Mouse (Mus musculus) heart, embryonic 15.5 days (tissue): ENCODE data around the gene Srgap3. TPM values are rescaled to one million over a fixed set of nuclear protein-coding genes. Genes with fewer than 3 reads are reported as not detected.

Experiments used
- ATAC-seq: fragments of 200-750 bp; cut with Nextera tagmentation; replicated peaks from 2 replicates; pipeline ENCODE4 v1.8.0; 2017; ENCODE audit warnings: low read depth, moderate TSS enrichment; ENCODE audit not compliant: insufficient number of reproducible peaks, insufficient read depth, low FRiP score
- H3K27ac ChIP-seq: fragments of 300-500 bp; sonication (generic); 2 replicates; pipeline ENCODE4 v1.5.1; 2015; ENCODE audit warnings: mild to moderate bottlenecking, inconsistent platforms
- H3K27me3 ChIP-seq: fragments of 300-500 bp; sonication (generic); 2 replicates; pipeline ENCODE4 v1.6.1; 2015; ENCODE audit warnings: inconsistent platforms
- H3K36me3 ChIP-seq: fragments of 300-500 bp; sonication (generic); 2 replicates; pipeline ENCODE4 v1.6.1; 2015; ENCODE audit warnings: mild to moderate bottlenecking, inconsistent platforms
- H3K4me1 ChIP-seq: fragments of 300-500 bp; sonication (generic); replicated peaks from 2 replicates; pipeline ENCODE4 v1.6.1; 2015; ENCODE audit warnings: inconsistent platforms
- H3K4me2 ChIP-seq: fragments of 300-500 bp; sonication (generic); 2 replicates; pipeline ENCODE4 v1.6.1; 2015; ENCODE audit warnings: inconsistent platforms, mild to moderate bottlenecking, moderate library complexity
- H3K4me3 ChIP-seq: fragments of 300-500 bp; sonication (generic); 2 replicates; pipeline ENCODE4 v1.5.1; 2015; ENCODE audit warnings: mild to moderate bottlenecking, inconsistent platforms
- H3K9ac ChIP-seq: fragments of 300-500 bp; sonication (generic); 2 replicates; pipeline ENCODE4 v1.6.1; 2015; ENCODE audit warnings: mild to moderate bottlenecking, inconsistent platforms
- H3K9me3 ChIP-seq: fragments of 300-500 bp; sonication (generic); replicated peaks from 2 replicates; pipeline ENCODE4 v1.6.1; 2016; ENCODE audit warnings: inconsistent platforms
- WGBS: fragments of 180-500 bp; shearing (Covaris S2); methylation state at CpG from one replicate; pipeline ENCODE4 v1.1.7; 2015; ENCODE audit warnings: mixed read lengths; 5-methylcytosine and 5-hydroxymethylcytosine counted together
- polyA plus RNA-seq: library from polyadenylated mRNA; unstranded; fragments of >200 nt; fragmentation: Nextera tagmentation; extraction: Ambion mirVana; gene quantifications from 2 replicates; pipeline ENCODE4 v1.2.1, GENCODE M21; 2015

Srgap3 gene
- polyA plus RNA-seq, 1 experiment from 2014 or later, result 1.0 TPM

DNA sequence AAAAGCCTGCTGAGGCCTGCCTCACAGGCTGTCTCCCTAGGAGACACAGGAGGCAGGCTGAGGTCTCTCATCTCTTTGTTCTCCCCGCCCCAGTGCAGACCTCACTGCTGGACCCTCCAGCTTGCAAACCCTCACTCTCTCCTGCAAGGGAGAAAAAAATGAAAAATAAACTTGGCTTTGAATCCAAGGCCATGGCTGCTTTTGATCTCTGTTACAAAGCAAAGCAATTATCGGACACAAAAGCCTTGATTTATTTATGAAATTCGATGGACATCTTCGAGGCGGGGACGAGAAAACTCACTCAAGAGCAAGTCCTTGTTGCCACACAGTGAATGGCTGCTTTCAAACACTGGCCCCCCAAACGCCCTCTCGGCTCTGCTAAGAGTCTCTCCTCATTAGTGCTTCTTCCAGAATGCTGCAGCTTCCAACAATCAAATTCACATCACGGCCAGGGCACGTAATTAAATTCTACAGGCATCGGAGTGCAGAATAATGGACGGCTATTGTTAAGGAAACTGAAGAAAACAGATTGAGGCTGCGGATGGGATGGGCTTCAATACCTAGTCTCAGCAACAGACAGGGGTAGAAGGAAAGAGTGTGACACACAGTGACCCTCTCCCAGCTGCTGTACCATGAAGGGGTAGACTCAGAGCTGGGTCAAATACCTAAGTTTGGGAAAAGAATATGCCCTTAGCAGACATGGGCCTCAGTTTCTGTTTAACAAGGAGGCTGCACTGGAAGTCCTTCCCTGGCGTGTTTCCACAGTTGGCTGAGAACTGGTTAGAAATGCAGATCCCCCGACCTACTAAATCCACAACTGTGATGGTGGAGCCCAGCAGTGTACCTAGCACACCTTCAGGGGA lies 137.2 kb downstream of the Srgap3 start:
- no peak for ATAC-seq
- H3K27ac ChIP-seq, result no peak overlapping the region
- no peaks in the 10 kb centered on the region for H3K9me3 ChIP-seq
- H3K9ac ChIP-seq, result no peak overlapping the region
- 76% methylated on average over 15 of the region's 15 CpGs for WGBS
- no peaks in the 10 kb centered on the region for H3K4me1 ChIP-seq
- H3K36me3 ChIP-seq, result no peaks in the 10 kb centered on the region
- H3K4me3 ChIP-seq, result no peak overlapping the region
- H3K27me3 ChIP-seq, result no peaks in the 10 kb centered on the region
- H3K4me2 ChIP-seq, result no peak overlapping the region

DNA sequence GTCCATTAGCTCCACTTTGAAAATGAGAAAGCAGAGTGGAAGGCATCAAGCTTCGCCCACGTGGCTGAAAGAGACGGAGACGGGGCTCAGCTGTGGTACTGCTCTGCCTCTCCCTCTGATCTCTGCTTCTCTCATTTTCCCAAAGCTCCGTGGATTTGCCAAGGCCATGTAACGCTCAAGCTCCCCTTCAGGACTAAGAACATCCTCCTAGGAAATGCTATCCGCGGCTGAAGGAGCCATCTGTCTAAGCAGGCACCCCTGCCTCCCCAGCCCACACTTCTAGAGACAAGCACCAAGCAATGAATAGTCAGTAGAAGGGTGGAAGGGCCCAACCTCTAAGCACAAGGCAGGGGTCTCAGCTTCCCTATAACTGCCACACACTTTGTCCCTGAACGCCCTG lies 138.3 kb downstream of the Srgap3 start:
- no peak overlapping the region for H3K4me2 ChIP-seq
- no peaks in the 10 kb centered on the region for H3K27me3 ChIP-seq
- no peaks in the 10 kb centered on the region for H3K4me1 ChIP-seq
- whole genome bisulfite sequencing, result 79% methylated on average over 9 of the region's 9 CpGs
- no peak overlapping the region for H3K27ac ChIP-seq
- H3K9ac ChIP-seq, result no peak overlapping the region
- H3K9me3 ChIP-seq, result no peaks in the 10 kb centered on the region
- H3K4me3 ChIP-seq, result no peak overlapping the region
- no peak for ATAC-seq
- no peaks in the 10 kb centered on the region for H3K36me3 ChIP-seq

DNA sequence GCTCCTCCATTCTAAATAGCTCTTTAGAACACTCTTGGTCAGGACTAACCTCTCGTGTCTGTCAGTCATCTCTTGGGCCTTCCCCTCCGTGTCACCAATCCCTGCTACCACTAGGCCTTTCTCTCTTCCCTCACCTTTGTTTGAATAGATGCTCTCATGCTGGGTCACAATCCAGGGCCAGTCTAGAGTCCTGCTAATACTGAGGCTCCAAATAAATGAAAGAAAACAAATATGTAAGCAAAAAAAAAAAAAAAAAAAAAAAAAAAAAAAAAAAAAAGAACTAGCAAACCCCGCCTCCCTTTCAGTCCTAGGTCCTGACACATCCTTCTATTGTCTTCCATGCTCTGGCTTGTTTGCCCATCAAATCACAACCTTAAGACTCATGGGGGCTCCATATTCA lies 145.1 kb downstream of the Srgap3 start:
- Histone ChIP-seq H3K4me3 (no peak overlapping the region), H3K27me3 (no peaks in the 10 kb centered on the region), H3K4me2 (no peak overlapping the region), H3K9me3 (no peaks in the 10 kb centered on the region), H3K4me1 (no peaks in the 10 kb centered on the region), H3K9ac (no peak overlapping the region), H3K36me3 (no peaks in the 10 kb centered on the region), H3K27ac (no peak overlapping the region)
- 77% methylated on average over 3 of the region's 3 CpGs for WGBS
- no peak for ATAC-seq

DNA sequence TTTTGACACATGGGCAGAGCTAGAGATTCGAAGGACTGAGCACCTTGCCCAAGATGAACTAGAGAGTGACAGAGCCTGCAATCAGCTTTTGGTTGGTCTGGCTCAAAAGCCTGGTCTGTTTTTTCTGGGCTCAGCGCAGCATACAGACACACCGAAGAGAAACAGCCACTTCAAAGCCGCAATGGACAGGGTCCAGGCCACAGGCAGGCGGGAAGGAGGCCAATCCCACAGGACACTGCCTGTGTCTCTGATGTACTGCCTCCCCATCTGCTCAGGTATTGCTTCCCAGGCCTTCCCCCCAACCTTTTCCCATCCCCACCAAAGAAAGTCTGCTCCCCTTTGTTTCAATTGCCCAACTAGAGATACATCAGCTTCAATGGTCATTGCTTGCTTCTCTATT lies 148.7 kb downstream of the Srgap3 start:
- ATAC-seq, result no peak
- Histone ChIP-seq H3K4me1 (no peaks in the 10 kb centered on the region), H3K9ac (no peak overlapping the region), H3K4me3 (no peak overlapping the region), H3K27ac (no peak overlapping the region), H3K27me3 (no peaks in the 10 kb centered on the region), H3K4me2 (no peak overlapping the region), H3K9me3 (no peaks in the 10 kb centered on the region), H3K36me3 (no peaks in the 10 kb centered on the region)
- 75% methylated on average over 5 of the region's 5 CpGs for WGBS

DNA sequence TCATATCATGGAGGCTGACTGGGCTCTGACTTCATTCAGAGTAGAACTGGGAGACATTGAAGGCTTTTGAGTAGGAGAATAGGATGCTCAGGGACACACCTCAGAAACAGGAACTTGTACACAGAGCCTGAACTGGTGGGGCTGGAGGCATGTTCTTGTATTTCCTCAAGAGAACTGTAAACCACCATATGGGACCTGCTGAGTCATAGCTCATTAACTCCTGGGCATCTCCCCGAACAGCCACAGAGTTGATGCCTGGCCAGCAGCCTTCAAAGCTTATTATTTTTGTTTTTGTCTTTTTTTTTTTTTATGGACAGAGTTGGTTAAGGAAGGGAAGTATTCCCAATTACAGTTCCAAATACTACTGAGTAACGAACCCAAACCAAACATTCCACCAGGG lies 150.5 kb downstream of the Srgap3 start:
- Histone ChIP-seq H3K27ac (no peak overlapping the region), H3K4me1 (no peaks in the 10 kb centered on the region), H3K4me2 (no peak overlapping the region), H3K36me3 (no peaks in the 10 kb centered on the region), H3K4me3 (no peak overlapping the region), H3K27me3 (no peaks in the 10 kb centered on the region), H3K9me3 (no peaks in the 10 kb centered on the region), H3K9ac (no peak overlapping the region)
- WGBS, result 68% methylated on average over 2 of the region's 2 CpGs
- ATAC-seq, result no peak

DNA sequence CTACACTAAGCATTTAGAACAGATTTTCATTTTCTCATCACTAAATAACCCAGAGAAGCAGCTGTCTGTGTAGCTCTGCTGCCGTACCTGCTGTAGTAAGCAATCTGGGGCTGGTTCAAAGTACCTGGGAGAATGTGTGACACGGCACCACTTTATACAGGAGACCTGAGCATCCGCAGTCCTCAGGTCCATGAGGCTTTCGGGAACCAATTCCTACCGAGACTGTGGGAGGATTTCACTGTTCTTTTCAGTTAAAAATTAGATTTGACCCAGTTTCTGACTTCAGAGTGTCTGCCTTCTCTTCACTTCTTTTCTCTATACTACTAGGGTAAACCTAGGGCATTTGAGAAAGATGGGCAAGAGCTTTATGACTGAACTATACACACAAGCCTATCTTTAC lies 153.2 kb downstream of the Srgap3 start:
- no peaks in the 10 kb centered on the region for H3K36me3 ChIP-seq
- WGBS, result 88% methylated on average over 5 of the region's 5 CpGs
- H3K27me3 ChIP-seq, result no peaks in the 10 kb centered on the region
- no peak for ATAC-seq
- no peak overlapping the region for H3K4me3 ChIP-seq
- H3K9me3 ChIP-seq, result no peaks in the 10 kb centered on the region
- H3K4me1 ChIP-seq, result no peaks in the 10 kb centered on the region
- H3K9ac ChIP-seq, result no peak overlapping the region
- H3K4me2 ChIP-seq, result no peak overlapping the region
- no peak overlapping the region for H3K27ac ChIP-seq

DNA sequence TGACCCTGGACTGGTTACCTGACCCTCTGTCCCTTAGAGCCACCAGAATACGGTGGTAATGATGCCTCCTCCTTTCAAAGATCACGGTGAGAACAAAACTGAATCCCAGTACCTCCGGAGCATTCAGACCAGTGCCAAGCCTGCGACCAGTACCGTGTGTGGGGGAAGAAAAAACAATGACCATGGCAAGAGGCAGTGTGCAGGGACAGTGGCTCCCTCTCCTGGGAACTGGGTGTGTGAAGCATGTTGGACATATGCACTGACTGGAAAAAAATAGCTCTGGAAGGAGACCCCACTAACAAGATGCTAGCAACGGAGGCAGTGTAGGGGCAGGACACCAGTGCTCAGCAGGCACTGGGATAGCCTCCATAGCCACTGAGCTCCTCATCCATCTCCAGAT lies 157.2 kb downstream of the Srgap3 start:
- H3K4me2 ChIP-seq, result no peak overlapping the region
- no peak overlapping the region for H3K4me3 ChIP-seq
- no peak for ATAC-seq
- H3K9me3 ChIP-seq, result no peaks in the 10 kb centered on the region
- no peaks in the 10 kb centered on the region for H3K4me1 ChIP-seq
- H3K27ac ChIP-seq, result no peak overlapping the region
- no peaks in the 10 kb centered on the region for H3K27me3 ChIP-seq
- no peaks in the 10 kb centered on the region for H3K36me3 ChIP-seq
- no peak overlapping the region for H3K9ac ChIP-seq
- WGBS, result 74% methylated on average over 6 of the region's 6 CpGs

DNA sequence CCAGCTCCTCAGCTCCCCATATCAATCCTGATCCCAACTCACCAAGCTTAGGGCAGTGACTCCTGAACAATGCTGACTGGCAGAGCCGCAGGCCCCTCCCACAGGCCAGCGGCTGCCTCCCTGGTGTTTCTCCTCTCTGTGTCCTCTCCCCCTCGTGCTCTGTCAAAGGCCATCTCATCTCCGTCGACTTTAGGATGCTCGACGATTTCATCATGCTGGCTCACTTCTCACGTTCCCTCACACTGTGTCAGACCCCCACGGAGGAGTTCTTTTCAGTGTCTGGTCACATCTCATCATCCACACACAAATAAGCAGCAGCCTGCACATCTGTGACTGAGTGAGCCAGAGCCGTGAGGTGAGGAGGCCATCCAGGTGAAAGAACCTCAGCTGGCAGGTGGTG lies 158.4 kb downstream of the Srgap3 start:
- WGBS, result 26% methylated on average over 10 of the region's 10 CpGs
- ATAC-seq, result no peak
- Histone ChIP-seq H3K27ac (no peak overlapping the region), H3K36me3 (no peaks in the 10 kb centered on the region), H3K9ac (no peak overlapping the region), H3K4me1 (no peaks in the 10 kb centered on the region), H3K4me3 (no peak overlapping the region), H3K27me3 (no peaks in the 10 kb centered on the region), H3K9me3 (no peaks in the 10 kb centered on the region), H3K4me2 (no peak overlapping the region)

DNA sequence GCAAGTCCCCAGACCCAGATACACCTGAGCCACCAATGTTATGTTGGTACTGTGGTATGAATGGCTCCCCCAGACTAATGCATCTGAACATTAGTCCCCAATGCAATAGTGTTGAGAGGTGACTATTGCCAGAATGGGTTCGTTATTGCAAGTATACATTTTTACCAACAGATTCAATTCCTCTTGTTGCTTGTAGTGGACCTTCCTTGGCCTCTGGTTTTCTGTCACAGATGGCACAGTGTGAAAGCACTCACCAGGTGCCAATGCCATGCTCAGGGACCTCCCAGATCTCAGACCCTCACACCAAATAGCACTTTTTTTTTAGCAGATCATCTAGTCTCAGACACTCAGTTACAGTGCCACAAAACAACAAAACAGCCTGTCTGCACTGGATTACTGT lies 158.9 kb downstream of the Srgap3 start:
- ATAC-seq, result no peak
- no peak overlapping the region for H3K27ac ChIP-seq
- 52% methylated on average over 1 of the region's 1 CpGs for WGBS
- H3K4me3 ChIP-seq, result no peak overlapping the region
- H3K27me3 ChIP-seq, result no peaks in the 10 kb centered on the region
- H3K9ac ChIP-seq, result no peak overlapping the region
- H3K4me2 ChIP-seq, result no peak overlapping the region
- no peaks in the 10 kb centered on the region for H3K36me3 ChIP-seq
- no peaks in the 10 kb centered on the region for H3K4me1 ChIP-seq
- H3K9me3 ChIP-seq, result no peaks in the 10 kb centered on the region

DNA sequence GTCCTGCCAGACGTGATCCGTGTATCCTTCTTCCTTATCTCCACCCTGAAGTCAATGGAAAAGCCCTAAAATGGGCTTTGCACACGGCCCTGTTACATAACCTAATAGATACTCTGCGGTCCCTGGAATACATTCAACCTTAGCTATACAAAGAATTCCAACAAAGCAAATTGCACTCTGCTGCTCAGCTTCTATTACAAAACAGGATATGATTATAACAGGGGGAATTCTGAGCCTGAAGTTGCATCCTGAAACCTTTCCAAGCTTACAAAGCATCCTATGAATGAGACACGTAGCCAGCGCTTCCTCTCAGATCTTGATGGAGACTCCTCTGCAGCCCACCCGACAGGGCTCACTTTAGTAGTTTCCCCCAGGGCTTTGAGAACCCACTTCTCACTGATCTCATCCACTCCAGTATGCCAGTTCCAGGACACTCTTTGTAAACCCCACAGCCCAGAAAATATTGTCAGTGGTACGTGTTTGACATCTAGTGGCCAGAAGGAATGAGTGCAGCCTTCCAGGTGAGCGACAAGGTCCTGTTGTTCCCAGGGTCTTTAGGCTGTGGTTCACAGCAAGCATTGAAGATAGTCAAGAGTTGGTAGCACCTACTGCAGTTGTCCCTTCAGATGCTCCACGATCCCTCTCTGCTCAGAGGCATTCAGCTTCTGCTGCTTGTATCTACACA lies 165.5 kb downstream of the Srgap3 start:
- Histone ChIP-seq H3K4me3 (no peak overlapping the region), H3K4me1 (no peaks in the 10 kb centered on the region), H3K36me3 (no peaks in the 10 kb centered on the region), H3K9me3 (no peaks in the 10 kb centered on the region), H3K9ac (no peak overlapping the region), H3K4me2 (no peak overlapping the region), H3K27ac (no peak overlapping the region), H3K27me3 (no peaks in the 10 kb centered on the region)
- no peak for ATAC-seq
- 70% methylated on average over 10 of the region's 10 CpGs for WGBS

DNA sequence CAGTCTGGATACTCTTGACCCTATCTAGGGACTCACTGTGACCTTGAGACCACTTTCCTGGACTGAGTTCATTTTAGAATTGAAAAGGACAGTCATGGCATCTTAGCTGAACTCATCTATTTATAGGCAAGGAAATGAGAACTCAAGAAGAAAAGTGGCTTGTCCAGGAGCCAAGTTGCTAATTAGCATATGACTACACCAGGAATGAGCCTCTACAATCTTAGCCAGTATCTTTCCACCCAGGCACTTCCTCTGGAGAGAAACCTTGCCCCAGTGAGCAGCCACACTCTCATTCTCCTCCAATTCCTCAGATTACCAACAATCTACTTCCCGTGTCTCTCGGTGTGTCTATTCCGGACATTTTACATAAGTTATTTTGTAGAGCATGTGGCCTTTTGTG lies 168.9 kb downstream of the Srgap3 start:
- H3K27ac ChIP-seq, result no peak overlapping the region

DNA sequence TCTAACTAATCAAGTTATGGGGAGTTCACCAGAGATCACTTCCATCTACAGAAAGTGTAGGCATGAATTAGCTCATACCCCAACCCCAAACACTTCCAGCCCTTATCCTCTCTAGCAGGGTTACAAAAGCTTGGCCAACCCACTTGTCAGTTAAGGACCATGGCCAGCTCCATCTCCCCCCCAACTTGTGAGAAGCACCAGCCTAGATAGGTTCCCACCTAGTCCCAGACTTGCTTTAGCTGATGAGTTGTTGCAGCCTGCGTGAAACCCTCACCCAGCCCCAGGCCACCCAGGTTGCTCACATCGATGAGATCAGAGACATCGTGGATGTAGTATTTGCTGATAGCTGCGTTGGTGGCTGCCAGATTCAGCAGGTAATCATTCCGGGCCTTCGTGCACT lies 170.3 kb downstream of the Srgap3 start:
- no peak overlapping the region for H3K4me2 ChIP-seq
- no peak for ATAC-seq
- H3K4me1 ChIP-seq, result no peaks in the 10 kb centered on the region
- no peaks in the 10 kb centered on the region for H3K9me3 ChIP-seq
- H3K27ac ChIP-seq, result no peak overlapping the region
- no peak overlapping the region for H3K9ac ChIP-seq
- no peak overlapping the region for H3K4me3 ChIP-seq
- no peaks in the 10 kb centered on the region for H3K27me3 ChIP-seq
- no peaks in the 10 kb centered on the region for H3K36me3 ChIP-seq
- 72% methylated on average over 6 of the region's 6 CpGs for WGBS

More for the DNA sequence above, 168.9 kb downstream of the Srgap3 start:
- Histone ChIP-seq H3K4me2 (no peak overlapping the region), H3K9me3 (no peaks in the 10 kb centered on the region), H3K36me3 (no peaks in the 10 kb centered on the region), H3K4me1 (no peaks in the 10 kb centered on the region), H3K4me3 (no peak overlapping the region), H3K27me3 (no peaks in the 10 kb centered on the region), H3K9ac (no peak overlapping the region)
- no peak for ATAC-seq
- WGBS, result 59% methylated on average over 3 of the region's 3 CpGs
